Mouse (Mus musculus): ENCODE measurements at regions not wholly inside any gene's neighbourhood (a gene's known extent, or its start where the extent isn't known, plus 50 kb on each side); places are given as distances from the start of the nearest gene placed in this dataset.

GRCm38 (mm10) chr5:119739386-119739785 lies 68.9 kb downstream of the Tbx3 start:
- TF ChIP-seq MYOG (IDR thresholded peaks at IDR 0.05; ENCODE audit: control insufficient read depth, extremely low read depth, insufficient read length) (no peak), USF1 (IDR thresholded peaks at IDR 0.05; ENCODE audit: low read depth) (no peak), MYOD1 (IDR thresholded peaks at IDR 0.05; ENCODE audit: control insufficient read depth, insufficient read length, low read depth) (no peak), CTCF (IDR thresholded peaks at IDR 0.05; ENCODE audit: control insufficient read depth, insufficient read depth, insufficient read length) (no peak), MAX (IDR thresholded peaks at IDR 0.05) (no peak), FOSL1 (IDR thresholded peaks at IDR 0.05; ENCODE audit: insufficient read depth, low read length, poor library complexity, severe bottlenecking) (no peak), CEBPB (IDR thresholded peaks at IDR 0.05; ENCODE audit: low read depth) (no peak)

All from C2C12 (cell line).